Mouse (Mus musculus) brain, embryonic 14.5 days (tissue): ENCODE measurements around the gene Inpp5f.

Experiments
- CTCF ChIP-seq: fragments of 200-500 bp; IDR thresholded peaks from 2 replicates; pipeline ENCODE4 v1.5.1; 2012; ENCODE audit warnings: inconsistent platforms, mild to moderate bottlenecking, moderate library complexity, borderline replicate concordance; ENCODE audit not compliant: insufficient read depth, insufficient read length; ENCODE audit errors: extremely low read depth
- POLR2A ChIP-seq: fragments of 200-500 bp; IDR thresholded peaks from 2 replicates; pipeline ENCODE4 v1.6.1; 2012; ENCODE audit warnings: mild to moderate bottlenecking, inconsistent platforms, borderline replicate concordance; ENCODE audit not compliant: poor library complexity, insufficient read depth, insufficient read length, severe bottlenecking; ENCODE audit errors: extremely low read depth

GRCm38 (mm10) chr7:128578199-128578945 is 32.8 kb upstream of the Inpp5f start:
- TF ChIP-seq POLR2A (no peak), CTCF (no peak)
